Mouse (Mus musculus) kidney, postnatal 10 days (tissue): ENCODE data around the gene Aatf.

Source experiments
- DNase-seq: peaks from one replicate; pipeline ENCODE4 v3.0.0; 2021; ENCODE audit warnings: mixed read lengths

Aatf gene

GRCm38 (mm10) chr11:84521751-84522299, 8.5 kb upstream of the Aatf start:
- peak; percentile 25 for DNase-seq

DNA sequence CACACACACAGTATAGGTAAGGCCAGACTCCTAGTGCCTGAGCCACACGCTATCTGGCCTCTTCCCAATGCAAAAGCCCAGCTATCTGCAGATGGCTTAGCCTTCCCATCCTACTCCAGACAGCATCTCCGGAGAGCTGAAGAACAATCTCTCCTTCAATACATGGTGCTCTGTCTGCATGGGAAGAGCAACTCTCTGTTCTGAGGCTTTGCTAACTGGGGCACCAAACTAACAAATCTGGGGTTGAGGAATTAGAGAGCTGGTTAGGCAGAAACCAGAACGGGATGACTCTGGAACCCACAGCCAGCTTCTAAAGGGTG, 7.7 kb upstream of the Aatf start:
- no peak for DNase-seq

DNA sequence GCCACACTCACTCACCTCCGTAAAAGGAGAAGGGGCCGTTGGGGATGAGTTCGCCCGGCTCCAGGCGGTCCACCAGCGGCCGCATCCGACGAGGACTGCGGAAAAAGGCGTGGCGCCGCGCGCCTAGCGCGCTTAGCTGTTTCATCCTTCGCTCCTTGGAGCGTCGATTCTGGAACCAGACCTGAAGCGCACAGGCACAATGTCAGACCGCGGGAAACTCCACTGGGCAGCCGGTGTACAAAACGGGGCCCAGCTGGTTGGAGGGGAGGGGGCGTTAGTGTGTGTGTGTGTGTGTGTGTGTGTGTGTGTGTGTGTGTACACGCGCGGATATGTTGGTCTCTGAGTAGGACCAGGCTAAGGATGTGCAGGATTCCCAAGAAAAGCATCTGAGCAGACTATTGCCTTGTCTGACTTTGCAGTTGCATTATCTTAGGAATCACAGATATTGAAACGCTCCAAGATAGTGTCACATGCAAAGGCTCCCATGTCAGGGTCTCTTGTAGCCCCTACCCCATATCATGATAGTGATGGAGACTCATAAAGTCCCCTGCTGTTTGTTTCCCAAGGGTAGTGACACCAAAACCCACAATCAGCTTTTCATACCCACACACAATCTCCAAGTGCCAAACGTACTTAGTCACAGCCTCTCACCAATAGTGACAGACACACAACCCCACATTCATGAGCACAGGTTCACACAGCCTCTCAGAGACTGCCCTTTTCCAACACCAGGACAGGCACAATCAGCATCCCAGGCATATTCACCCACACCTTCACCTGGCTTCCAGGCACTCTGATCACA, 7.1 kb upstream of the Aatf start:
- DNase-seq = peak; percentile 26

GRCm38 (mm10) chr11:84519576-84520268, 6.4 kb upstream of the Aatf start:
- DNase-seq = peak; percentile 16

GRCm38 (mm10) chr11:84519036-84519435, 5.7 kb upstream of the Aatf start:
- no peak for DNase-seq

DNA sequence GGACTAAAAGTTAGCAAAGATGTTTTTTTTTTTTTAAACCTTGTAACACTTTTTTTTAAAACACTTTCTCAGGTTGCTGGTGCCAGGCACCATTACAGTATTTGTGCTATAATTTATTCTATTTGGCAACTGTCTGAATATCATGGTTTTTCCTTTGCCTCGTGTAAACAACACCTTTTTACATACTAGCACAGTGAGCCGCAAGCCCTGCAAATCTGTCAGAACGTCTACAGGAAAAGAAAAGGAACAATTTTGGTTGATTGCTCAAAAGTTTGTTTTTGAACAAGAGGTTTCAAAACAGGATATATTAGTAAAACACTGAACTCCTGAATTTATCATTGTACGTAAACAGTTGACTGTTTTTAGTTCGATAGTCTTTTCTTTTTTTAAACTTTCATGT, 4.9 kb upstream of the Aatf start:
- DNase-seq = no peak

DNA sequence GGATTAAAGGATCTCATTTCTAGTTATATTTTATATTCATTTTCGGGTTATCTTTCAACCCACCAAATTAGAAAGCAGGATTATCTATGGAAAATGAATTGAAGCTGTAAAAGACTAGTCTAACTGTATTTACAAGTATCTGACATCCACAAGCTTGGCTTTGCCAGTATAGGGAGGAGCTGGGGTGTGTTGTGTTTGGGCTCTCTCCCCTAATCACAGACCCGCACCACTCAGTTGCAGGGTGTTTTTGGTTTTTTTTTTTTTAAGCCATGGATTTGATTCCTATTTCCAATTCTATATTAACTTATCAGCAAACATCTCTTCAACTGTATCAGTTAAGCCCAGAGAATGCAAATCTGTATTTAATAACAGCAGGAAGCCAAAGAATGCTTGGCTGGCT, 4.1 kb upstream of the Aatf start:
- no peak for DNase-seq

- DNase-seq = no peak
Measured at GRCm38 (mm10) chr11:84516501-84517240, 3.3 kb upstream of the Aatf start.

DNA sequence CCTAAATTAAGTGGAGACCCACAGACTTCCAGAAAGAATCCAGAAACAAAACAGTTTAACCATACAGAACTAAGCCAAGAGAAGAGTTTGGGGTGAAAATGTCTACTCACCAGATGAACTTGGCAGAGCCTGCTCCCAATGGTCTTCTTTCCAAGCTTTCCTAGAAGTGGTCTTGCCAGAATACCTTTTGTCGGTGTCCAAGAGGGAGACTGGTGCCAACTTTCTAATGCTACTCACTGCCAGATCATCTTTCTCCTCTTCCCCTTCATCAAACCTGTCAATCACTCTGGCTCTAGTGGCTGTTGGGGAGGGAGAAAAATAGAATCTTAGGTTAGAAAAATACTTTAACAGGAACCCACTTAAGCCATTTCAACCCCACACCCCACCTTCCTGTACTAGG, 1.3 kb downstream of the Aatf start:
- DNase-seq = no peak

DNA sequence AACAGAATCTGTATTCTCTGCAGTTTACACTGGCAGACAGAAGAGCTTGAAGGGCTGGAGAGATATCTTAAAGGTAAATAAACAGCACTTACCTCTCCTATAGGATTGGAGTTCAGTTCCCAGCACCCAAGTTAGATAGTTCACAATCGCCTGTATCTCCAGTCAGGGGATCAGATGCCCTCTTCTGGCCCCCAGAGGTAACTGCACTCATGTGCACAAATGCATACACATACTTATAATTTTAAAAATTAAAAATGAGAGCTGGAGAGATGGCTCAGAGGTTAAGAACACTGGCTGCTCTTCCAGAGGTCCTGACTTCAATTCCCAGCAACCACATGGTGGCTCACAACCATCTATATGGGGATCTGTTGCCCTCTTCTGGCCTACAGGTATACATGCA, 9.0 kb downstream of the Aatf start:
- DNase-seq = no peak

DNA sequence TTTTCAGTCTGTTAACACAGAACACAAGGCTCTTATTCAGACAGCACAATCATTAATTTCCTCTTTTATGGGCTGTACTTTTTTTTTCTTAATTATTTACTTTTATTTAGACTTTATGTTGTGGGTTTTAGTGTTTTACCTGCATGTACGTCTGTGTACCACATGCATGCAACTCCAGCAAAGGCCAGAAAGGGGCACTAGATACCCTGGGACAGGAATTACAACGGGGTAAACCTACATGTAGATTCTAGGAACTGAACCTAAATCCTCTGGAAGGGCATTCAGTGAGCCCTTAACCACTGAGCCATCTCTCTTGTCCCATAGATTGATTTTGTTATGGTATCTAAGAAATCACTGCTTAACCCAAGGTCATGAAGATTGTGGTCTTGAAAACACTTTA, 15.4 kb downstream of the Aatf start:
- DNase-seq = no peak

DNA sequence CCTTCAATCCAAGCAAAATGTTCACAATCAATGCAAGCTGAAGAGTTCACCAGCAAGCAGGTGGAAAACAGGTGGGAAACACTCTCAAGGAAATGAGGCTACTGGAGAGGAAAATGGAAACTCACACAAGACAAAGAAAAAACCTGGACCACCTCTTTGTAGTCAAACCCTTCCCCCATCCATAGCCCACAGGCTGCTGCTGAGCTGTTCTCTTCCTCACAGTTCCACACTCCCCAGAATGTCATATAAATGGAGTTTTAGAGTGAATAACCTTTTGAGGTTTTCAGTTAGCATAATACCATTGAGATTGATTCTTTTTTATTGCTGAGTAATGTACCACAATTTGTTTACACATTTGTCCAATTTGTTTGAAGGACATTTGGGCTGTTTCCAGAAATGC, 16.4 kb downstream of the Aatf start:
- DNase-seq = no peak

DNA sequence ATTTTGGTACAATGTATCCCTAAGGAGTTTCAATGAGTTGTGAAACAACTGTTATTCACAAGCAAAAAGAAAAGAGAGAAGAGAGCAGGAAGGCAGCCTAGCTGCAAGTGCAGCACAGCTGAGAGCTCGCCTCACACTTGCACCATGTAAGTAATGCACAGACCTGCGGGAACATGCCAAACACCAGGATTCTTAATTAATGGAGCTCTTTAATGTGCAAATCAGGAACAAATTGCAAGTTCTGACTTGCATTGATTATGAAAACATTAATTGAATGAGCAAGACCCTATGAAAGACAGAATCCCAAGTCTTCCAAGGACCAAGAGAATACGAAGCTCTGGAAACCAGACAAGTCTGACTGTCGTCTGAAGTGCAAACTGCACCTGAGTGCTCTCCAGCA, 17.5 kb downstream of the Aatf start:
- no peak for DNase-seq

GRCm38 (mm10) chr11:84481661-84482060, 31.7 kb downstream of the Aatf start:
- no peak for DNase-seq

DNA sequence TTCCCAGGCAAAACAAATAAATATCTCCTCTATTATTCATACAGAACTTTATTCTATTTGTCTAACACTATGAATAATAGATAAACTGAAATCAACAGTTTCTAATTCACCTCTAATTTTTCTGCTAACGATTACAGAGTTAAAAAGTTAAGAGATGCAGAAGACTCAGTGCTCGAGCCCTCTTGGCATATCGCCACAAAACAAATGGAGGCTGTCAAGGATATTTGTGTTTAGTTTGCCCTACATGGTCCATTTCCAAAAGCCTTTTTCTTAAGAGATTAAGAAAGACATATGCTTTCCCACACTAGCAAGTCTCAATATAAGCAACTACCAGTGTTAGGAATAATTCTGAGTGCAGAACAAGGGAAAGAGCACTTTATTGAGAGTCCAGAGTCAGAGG, 32.9 kb downstream of the Aatf start:
- peak; percentile 56 for DNase-seq

GRCm38 (mm10) chr11:84476641-84477040, 36.7 kb downstream of the Aatf start:
- DNase-seq = no peak

- no peak for DNase-seq
Measured at GRCm38 (mm10) chr11:84475991-84476390, 37.3 kb downstream of the Aatf start.

DNA sequence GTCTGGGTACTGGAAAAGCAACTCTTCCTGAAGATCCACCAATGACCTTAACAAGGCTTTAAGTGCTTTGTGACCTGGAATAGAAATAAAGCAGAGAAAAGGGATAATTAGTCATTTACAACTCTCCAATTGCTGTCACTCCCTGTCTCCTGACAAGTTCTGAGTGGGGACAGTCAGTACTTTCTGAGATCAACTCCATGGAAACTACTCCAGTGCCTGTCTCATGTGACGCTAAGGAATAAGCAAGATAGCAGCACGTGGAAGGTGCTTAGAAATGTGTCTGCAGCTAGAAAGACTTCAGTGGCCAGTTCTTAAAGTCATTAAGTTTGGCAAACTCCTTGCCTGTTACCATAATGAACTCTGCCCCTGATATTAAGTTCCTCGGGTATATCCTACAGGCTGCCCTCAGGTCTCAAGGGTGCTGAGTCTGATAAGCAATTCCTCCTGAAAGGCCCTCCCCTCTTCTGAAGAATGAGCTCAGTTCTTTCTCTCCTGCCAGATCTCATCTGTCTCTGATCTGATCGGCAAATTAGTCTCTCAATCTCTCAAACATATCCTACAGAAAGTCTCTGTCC, 40.1 kb downstream of the Aatf start:
- no peak for DNase-seq

DNA sequence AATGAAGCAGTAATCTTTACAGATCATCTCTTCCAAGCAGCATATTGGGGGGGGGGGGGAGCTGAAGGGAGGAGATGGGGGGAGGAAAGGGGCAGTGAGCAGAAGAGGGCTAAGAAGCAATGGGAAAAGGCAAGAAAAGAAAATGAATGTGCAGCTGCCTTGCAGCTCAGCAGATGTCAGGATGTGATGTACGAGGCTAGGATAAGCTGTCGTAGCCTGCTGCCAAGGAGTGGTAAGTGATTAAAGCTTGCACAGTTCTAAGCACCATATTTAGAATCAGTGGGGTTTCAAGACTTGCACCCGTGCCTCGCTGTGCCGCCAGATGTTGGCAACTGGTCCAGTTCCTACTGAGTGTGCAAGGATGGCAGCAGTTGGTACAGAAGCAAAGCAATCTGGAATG, 48.8 kb downstream of the Aatf start:
- no peak for DNase-seq

DNA sequence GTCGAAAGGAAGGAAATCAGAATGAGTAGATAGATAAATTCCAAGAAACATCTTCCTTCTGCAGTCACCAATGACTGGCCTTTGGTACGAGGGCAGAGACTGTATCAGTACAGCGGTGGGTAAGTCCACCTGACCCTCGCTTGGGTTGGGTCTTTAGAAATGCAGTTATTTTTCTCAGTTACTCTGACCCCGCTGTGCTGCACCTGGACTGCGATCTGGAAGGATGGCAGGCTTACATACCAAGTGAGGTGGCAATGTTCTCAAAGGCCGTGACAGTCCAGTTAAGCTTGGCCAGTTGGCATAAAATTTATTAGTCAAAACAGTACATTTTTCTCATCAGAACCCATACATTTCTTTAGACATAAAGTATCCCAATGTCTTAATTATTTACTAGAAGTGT, 59.4 kb downstream of the Aatf start:
- DNase-seq = no peak

GRCm38 (mm10) chr11:84442554-84443331, 70.6 kb downstream of the Aatf start:
- DNase-seq = peak; percentile 36

DNA sequence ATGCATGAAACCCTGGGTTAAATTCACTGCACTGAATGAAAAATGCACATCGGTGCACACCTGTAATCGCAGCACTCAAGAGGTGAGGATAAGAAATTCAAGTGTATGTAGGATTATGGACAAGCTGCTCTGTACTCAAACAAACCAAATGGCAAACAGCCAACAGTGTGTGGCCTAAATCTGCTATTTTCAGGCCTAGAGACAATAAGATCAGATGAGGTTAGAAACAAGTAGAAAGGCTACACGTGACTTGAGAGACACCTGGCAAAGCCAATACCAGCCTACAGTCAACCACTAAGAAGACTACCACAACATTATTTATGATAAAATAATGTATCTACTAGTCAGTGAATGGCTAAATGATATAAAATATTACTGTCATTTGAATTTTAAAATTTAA, 72.9 kb downstream of the Aatf start:
- DNase-seq = no peak

DNA sequence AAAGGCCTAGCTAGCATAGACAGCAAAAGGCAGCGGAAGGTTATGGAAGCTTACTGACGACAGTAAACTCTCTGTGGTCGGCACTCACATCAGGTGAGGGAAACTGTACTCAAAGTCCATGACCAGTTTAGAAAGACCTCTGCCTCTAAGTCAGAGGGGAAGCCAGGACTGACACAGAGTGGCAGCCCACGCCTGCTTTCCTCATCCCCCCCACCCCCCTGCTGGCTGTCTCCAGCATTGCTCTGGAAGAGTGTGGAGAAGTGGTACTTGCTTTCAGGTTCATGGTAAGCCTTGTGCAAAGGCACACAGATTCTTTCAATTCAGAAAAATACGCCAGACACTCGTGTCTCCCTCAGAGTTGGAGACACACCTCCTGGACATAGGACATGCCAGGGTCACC, 78.4 kb downstream of the Aatf start:
- no peak for DNase-seq
